Mouse (Mus musculus) MN1 (cell line): ENCODE results near the gene Nrbf2.

Experiments used
- DNase-seq: peaks from one replicate; pipeline ENCODE4 v3.0.0-alpha.2; 2016; ENCODE audit warnings: low spot score

Gene Nrbf2

GRCm38 (mm10) chr10:67216872-67217271, 68.2 kb downstream of the Nrbf2 start:
- DNase-seq: peak; percentile 19
